Mouse (Mus musculus) kidney, postnatal 25 days (tissue): ENCODE measurements at regions not wholly inside any gene's neighbourhood (a gene's known extent, or its start where the extent isn't known, plus 50 kb on each side); places are given as distances from the start of the nearest gene placed in this dataset.
"Not testable (repeated sequence)": the region's sequence is repeated elsewhere in the genome, so short reads cannot be mapped to it uniquely, and the experiment has no call there.

Experiments used
- DNase-seq, 2 experiments: peaks; one replicate each; pipeline ENCODE4 v3.0.0; 2021; ENCODE audit warnings: mixed read lengths in 2 of 2

DNA sequence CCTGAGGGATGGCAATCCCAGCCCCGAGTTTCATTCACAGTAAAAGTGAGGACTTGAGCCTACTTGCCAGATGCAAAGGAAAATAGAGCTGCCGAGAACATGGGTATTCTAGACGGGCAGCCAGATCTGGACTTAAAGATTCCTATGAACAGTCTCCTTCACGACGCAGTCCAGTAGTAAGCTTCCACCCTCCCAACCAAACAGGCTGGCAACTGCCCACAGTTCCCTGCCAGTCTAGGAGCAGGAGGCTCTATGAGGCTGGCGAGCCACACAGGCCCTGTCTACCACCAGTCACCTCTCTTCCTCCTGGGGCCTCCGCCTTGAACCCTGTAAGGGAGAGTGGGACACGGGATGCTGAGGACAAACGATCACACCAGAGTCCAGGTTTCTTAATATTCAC lies 153.5 kb upstream of the Snrpn start:
- no peak for DNase-seq

DNA sequence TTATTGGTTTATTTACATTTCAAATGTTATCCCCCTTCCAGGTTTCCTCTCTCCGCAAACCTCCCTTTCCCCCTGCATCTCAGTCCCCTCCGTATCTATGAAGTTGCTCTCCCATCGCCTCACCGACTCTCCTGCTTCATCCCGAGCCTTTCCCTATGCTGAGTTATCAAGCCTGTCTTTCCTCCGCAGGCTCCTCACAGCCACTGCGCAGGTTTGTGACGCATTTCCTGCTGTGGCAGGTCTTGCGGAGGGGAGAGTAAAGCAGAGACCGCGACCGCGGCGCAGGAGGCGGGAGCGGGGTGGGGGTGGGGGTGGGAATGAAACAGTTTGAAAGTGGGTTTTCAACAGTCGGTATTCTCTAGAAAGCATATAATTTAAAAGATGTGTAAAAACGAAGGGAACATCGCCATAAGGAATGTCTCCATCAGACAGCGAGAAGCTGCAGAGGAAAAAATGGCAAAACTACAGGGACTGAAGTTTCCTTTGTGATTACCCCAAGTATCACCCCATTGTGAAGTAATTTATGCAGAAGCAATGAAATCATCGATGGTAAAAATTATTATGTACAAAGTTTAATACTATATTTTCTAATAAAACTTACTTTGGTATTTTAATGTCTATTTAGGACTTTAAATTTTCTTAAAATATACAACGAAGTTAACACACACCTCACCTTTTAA lies 104.3 kb upstream of the Snrpn start:
- DNase-seq: peak; percentile 29 to 60

DNA sequence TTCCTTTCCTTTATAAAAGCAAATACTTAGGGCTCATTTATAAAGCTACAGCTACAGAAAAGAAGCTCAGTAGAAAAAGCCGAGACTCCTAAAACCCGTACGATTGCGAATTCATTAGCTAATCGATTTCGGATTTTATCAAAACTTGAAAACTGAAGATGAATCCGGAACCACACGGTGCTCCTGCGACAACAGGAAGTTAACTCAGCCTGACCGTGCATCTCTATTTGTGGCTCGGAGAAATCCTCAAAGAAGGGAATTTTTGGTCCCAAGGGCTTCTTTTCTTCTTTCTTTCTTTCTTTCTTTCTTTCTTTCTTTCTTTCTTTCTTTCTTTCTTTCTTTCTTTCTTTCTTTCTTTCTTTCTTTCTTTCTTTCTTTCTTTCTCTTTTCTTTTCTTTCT lies 103.7 kb upstream of the Snrpn start:
- peak; percentile 44 to 52 for DNase-seq

DNA sequence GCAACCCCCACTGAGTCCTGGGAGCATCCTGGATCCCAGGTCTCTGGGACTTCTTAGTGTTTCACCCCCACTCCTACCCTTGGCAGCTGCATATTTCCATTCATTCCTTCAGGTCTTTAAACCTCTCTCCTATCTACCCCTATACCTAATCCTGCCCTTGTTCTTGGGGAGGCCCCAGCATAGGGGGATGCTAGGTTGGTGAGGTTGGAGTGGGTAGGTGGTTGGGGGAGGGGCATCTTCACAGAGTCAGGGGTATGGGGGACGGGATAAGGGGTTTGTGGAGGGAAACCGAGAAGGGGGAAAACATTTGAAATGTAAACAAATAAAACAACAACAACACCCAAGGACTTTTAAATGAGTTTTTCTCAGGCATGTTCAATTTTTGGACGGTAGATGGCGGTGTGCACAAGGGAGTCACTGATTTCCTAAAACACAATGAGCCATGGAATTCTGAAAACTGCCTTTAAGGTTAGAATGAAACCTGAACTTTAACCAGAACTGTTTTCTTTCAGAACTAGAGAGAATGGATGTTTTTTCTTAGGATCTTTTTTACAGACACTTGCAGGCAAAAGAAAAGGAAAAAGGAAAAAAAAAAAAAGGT lies 98.7 kb upstream of the Snrpn start:
- peak; percentile 24 to 29 for DNase-seq

DNA sequence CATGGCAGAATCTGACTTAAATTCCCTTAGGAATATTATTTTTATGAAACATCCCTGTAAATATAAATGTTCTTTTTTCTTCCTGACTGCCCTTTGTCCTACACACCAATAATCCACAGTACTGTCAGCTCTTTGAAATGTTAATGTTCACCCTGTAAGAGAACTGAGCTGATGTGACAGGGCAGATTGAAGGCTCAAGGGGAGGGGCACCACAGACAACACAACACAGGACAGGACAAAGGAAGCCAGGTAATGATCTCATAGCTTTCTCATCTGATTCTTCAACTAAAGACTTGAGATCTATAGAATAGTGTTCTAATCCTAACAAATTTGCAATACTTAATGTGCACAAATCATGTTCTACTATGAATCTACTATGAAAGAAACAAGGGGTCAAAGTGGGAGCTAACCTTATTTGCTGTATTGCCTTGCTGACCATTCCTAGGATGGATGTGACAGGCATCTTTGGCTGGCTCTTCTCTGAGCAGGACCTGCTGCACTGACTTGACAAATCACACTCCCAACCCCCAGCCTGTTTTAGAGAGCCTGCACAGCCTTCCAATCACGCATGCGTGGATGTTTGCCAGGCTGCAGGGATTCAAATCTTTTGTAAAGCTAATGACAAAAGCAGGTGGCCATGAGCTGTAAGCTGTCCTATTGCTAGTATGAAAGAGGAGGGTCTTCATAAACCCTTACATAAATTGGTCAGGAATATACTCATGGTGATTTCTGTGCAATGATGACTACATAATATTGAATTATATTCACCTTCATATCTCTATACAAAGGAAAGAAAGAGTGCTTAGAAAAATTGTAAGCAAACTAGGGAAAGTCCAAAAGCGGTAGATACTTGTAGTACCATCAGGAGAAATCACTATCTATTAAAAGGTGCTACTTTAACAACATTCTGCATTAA lies 76.6 kb upstream of the Snrpn start:
- not testable (repeated sequence) for DNase-seq
